Mouse (Mus musculus) neural tube, embryonic 15.5 days (tissue): ENCODE results near the gene Calhm1. TPM values are rescaled to one million over a fixed set of nuclear protein-coding genes. Genes with fewer than 3 reads are reported as not detected.

Experiments
- ATAC-seq: fragments of 200-750 bp; cut with Nextera tagmentation; 2 replicates; pipeline ENCODE4 v1.8.0; 2017; ENCODE audit warnings: mild to moderate bottlenecking, moderate TSS enrichment, moderate library complexity; ENCODE audit not compliant: low FRiP score
- H3K27ac ChIP-seq: fragments of 300-500 bp; sonication (generic); replicated peaks from 2 replicates; pipeline ENCODE4 v1.5.1; 2015; ENCODE audit warnings: mild to moderate bottlenecking, inconsistent platforms
- H3K27me3 ChIP-seq: fragments of 300-500 bp; sonication (generic); replicated peaks from 2 replicates; pipeline ENCODE4 v1.6.1; 2015; ENCODE audit warnings: inconsistent platforms
- H3K36me3 ChIP-seq: fragments of 300-500 bp; sonication (generic); 2 replicates; pipeline ENCODE4 v1.6.1; 2015; ENCODE audit warnings: inconsistent platforms
- H3K4me1 ChIP-seq: fragments of 300-500 bp; sonication (generic); 2 replicates; pipeline ENCODE4 v1.6.1; 2015; ENCODE audit warnings: inconsistent platforms
- H3K4me2 ChIP-seq: fragments of 300-500 bp; sonication (generic); 2 replicates; pipeline ENCODE4 v1.6.1; 2015; ENCODE audit warnings: inconsistent platforms, mild to moderate bottlenecking, moderate library complexity
- H3K4me3 ChIP-seq: fragments of 300-500 bp; sonication (generic); replicated peaks from 2 replicates; pipeline ENCODE4 v1.5.1; 2015; ENCODE audit warnings: mild to moderate bottlenecking, inconsistent platforms
- H3K9ac ChIP-seq: fragments of 300-500 bp; sonication (generic); replicated peaks from 2 replicates; pipeline ENCODE4 v1.6.1; 2015; ENCODE audit warnings: mild to moderate bottlenecking, inconsistent platforms
- H3K9me3 ChIP-seq: fragments of 300-500 bp; sonication (generic); replicated peaks from 2 replicates; pipeline ENCODE4 v1.6.1; 2016; ENCODE audit warnings: inconsistent platforms
- WGBS: fragments of 180-500 bp; shearing (Covaris S2); methylation state at CpG from one replicate; pipeline ENCODE4 v1.1.7; 2015; ENCODE audit warnings: mixed read lengths; 5-methylcytosine and 5-hydroxymethylcytosine counted together
- polyA plus RNA-seq: library from polyadenylated mRNA; unstranded; fragments of >200 nt; fragmentation: Nextera tagmentation; extraction: Ambion mirVana; gene quantifications from 2 replicates; pipeline ENCODE4 v1.2.1, GENCODE M21; 2015

Calhm1 gene
- polyA plus RNA-seq, 1 experiment from 2014 or later = not detected

GRCm38 (mm10) chr19:47130551-47131125, 13.4 kb downstream of the Calhm1 start:
- no peak for ATAC-seq
- Histone ChIP-seq H3K9ac (no peak overlapping the region), H3K27ac (no peak overlapping the region), H3K27me3 (no peaks in the 10 kb centered on the region), H3K36me3 (peaks cover 69% of the 10 kb centered on the region), H3K4me3 (no peak overlapping the region), H3K9me3 (no peaks in the 10 kb centered on the region), H3K4me1 (no peaks in the 10 kb centered on the region), H3K4me2 (no peak overlapping the region)
- WGBS = 96% methylated on average over 15 of the region's 15 CpGs

DNA sequence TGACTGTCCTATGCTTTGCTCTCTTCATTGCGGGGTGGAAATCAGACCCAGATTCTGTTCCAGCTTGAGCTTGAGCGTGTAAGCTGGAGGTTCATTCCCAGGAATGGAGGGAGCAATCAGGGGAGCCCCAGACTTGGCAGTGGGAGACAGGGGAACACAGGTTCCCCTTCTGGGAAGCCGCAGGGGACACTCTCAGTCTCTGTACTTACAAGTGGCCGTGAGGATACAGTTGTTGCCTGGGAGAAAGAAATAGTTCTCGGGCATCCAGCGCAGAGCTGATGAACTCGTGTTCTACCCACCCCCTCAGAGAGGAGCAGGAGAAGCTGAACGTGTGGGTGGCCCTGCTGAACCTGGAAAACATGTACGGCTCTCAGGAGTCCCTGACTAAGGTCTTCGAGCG, 15.2 kb downstream of the Calhm1 start:
- H3K4me2 ChIP-seq = no peak overlapping the region
- H3K4me1 ChIP-seq = no peaks in the 10 kb centered on the region
- ATAC-seq = no peak
- H3K27me3 ChIP-seq = no peaks in the 10 kb centered on the region
- no peaks in the 10 kb centered on the region for H3K9me3 ChIP-seq
- H3K36me3 ChIP-seq = peaks cover 85% of the 10 kb centered on the region
- no peak overlapping the region for H3K9ac ChIP-seq
- no peak overlapping the region for H3K27ac ChIP-seq
- 94% methylated on average over 11 of the region's 11 CpGs for WGBS
- no peak overlapping the region for H3K4me3 ChIP-seq

DNA sequence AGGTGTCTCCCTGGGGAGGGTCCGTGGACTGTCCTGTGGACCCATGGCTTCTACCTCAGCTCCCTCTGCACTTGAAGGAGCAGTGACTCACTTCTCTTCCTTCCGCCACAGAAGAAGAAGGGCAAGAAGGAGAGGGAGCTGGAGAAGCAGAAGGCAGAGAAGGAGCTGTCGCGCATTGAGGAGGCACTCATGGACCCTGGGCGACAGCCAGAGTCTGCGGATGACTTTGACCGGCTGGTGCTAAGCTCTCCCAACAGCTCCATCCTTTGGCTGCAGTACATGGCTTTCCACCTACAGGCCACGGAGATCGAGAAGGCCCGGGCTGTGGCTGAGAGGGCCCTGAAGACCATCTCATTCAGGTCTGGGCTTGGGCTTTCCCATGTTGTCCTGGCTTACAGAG, 15.9 kb downstream of the Calhm1 start:
- Histone ChIP-seq H3K9ac (no peak overlapping the region), H3K4me3 (no peak overlapping the region), H3K27ac (no peak overlapping the region), H3K4me1 (no peaks in the 10 kb centered on the region), H3K27me3 (no peaks in the 10 kb centered on the region), H3K36me3 (peaks cover 83% of the 10 kb centered on the region), H3K9me3 (no peaks in the 10 kb centered on the region), H3K4me2 (no peak overlapping the region)
- ATAC-seq = no peak
- 96% methylated on average over 9 of the region's 10 CpGs for WGBS

DNA sequence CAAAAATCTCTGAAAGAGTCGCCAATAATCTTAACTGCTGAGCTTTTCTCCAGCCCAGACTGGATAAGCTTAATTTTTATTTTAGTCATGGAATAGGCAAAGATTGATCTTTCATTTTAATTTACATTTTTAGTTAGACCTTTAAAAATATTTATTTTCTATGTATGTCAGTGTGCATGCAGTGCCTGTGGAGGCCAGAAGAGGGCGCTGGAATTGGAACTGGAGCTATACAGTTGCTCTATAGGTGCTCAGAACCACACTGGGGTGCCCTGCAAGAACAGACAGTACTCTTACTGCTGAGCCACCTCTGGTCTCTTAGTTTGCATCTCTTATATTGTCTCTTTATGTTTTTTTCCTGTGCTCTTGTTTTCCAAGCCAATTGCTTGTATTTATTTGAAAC, 21.3 kb downstream of the Calhm1 start:
- 27% methylated on average over 2 of the region's 2 CpGs for WGBS
- Histone ChIP-seq H3K4me2 (no peak overlapping the region), H3K4me3 (no peak overlapping the region), H3K27ac (no peak overlapping the region), H3K9ac (no peak overlapping the region), H3K4me1 (no peaks in the 10 kb centered on the region), H3K9me3 (no peaks in the 10 kb centered on the region), H3K27me3 (no peaks in the 10 kb centered on the region), H3K36me3 (peaks cover 73% of the 10 kb centered on the region)
- no peak for ATAC-seq

DNA sequence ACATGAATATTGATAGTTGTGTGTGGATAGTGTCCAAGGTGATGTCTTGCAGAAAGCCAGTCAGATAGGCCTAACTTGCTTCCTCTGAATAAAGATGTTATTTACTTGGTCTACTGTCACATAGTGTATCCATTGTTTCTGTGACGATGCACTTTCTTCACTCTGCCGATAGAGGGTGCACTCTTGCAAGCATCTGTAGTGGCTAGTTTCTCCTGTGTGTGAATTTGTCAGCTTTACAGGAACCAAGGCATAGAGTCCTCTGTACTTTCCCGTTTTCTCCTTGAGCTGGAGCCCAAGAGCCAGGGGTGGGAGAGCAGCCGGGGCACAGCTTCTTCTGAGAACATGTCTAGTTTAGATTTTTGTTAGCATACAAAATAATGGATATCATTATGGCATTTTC, 23.0 kb downstream of the Calhm1 start:
- no peaks in the 10 kb centered on the region for H3K27me3 ChIP-seq
- H3K9me3 ChIP-seq = no peaks in the 10 kb centered on the region
- no peak overlapping the region for H3K4me3 ChIP-seq
- no peak overlapping the region for H3K4me2 ChIP-seq
- no peak overlapping the region for H3K27ac ChIP-seq
- no peaks in the 10 kb centered on the region for H3K4me1 ChIP-seq
- 48% methylated on average over 4 of the region's 4 CpGs for WGBS
- H3K36me3 ChIP-seq = peaks cover 73% of the 10 kb centered on the region
- no peak overlapping the region for H3K9ac ChIP-seq
- ATAC-seq = no peak

DNA sequence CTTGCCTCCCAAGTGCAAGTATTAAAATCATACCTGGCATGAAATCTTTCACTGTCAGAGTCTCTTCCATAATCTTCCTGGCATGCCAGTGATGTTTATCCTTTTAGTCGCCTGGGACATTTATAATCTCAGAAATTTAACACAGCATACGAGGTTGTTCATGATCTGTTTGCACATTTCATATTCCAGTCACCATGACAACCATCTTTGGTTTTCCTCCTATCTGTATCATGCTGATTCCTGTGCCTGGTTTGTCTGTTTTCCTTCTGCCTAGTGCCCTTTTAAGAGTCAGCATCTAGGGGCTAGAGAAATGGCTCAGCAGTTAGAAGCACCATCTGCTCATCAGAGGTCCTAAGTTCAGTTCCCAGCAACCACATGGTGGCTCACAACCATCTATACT, 25.4 kb downstream of the Calhm1 start:
- H3K4me3 ChIP-seq = no peak overlapping the region
- peaks cover 74% of the 10 kb centered on the region for H3K36me3 ChIP-seq
- 86% methylated on average over 2 of the region's 2 CpGs for WGBS
- H3K4me1 ChIP-seq = no peaks in the 10 kb centered on the region
- no peak overlapping the region for H3K9ac ChIP-seq
- no peaks in the 10 kb centered on the region for H3K9me3 ChIP-seq
- ATAC-seq = no peak
- no peak overlapping the region for H3K4me2 ChIP-seq
- no peak overlapping the region for H3K27ac ChIP-seq
- H3K27me3 ChIP-seq = no peaks in the 10 kb centered on the region

GRCm38 (mm10) chr19:47104641-47105271, 39.3 kb downstream of the Calhm1 start:
- Histone ChIP-seq H3K9me3 (no peaks in the 10 kb centered on the region), H3K27ac (no peak overlapping the region), H3K4me3 (no peak overlapping the region), H3K4me2 (no peak overlapping the region), H3K4me1 (no peaks in the 10 kb centered on the region), H3K36me3 (peaks cover 99% of the 10 kb centered on the region), H3K27me3 (no peaks in the 10 kb centered on the region), H3K9ac (no peak overlapping the region)
- ATAC-seq = no peak
- 93% methylated on average over 9 of the region's 9 CpGs for WGBS

DNA sequence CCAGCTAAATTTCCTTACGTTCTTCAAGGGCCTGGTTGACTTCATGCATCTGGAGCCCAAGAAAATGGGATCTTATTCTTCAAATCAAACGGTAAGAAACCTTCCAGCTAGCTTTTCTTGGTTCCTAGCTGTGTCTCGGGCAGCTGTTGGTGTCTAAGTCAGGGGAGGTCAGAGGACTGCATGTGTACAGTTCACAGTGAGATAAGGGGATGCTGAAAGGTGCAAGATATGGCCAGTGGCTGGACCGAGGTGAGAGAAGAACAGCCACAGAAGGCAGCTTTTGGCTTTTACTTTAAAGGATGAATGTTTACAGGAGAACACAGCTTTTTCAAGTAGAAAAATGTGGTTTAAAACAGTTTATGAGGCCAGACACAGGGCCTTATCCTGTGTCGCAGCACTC, 43.0 kb downstream of the Calhm1 start:
- WGBS = 96% methylated on average over 5 of the region's 5 CpGs

More for the DNA sequence above, 43.0 kb downstream of the Calhm1 start:
- no peaks in the 10 kb centered on the region for H3K4me1 ChIP-seq
- H3K9ac ChIP-seq = no peak overlapping the region
- H3K4me2 ChIP-seq = no peak overlapping the region
- ATAC-seq = no peak
- peaks cover 99% of the 10 kb centered on the region for H3K36me3 ChIP-seq
- no peaks in the 10 kb centered on the region for H3K9me3 ChIP-seq
- no peak overlapping the region for H3K27ac ChIP-seq
- no peaks in the 10 kb centered on the region for H3K27me3 ChIP-seq
- H3K4me3 ChIP-seq = no peak overlapping the region

Other genes with a start within 250 kb of the Calhm1 start
- gene Ina, start 129.6 kb downstream of the Calhm1 start, polyA plus RNA-seq = 385 and 491 TPM in 2 replicates
- 72.1 and 78.5 TPM in 2 replicates for gene Nt5c2, start 129.1 kb downstream of the Calhm1 start, polyA plus RNA-seq
- gene Pcgf6, start 93.3 kb downstream of the Calhm1 start, polyA plus RNA-seq = 31.0 and 34.5 TPM in 2 replicates
- 4.9 and 5.6 TPM in 2 replicates for gene Taf5, start 76.5 kb downstream of the Calhm1 start, polyA plus RNA-seq
- 1,500 and 1,925 TPM in 2 replicates for gene Usmg5, start 53.6 kb downstream of the Calhm1 start, polyA plus RNA-seq
- gene Pdcd11, start 53.5 kb downstream of the Calhm1 start, polyA plus RNA-seq = 4.8 and 5.7 TPM in 2 replicates
- gene Calhm2, start 6.0 kb downstream of the Calhm1 start, polyA plus RNA-seq = 1.3 and 3.0 TPM in 2 replicates
- gene Calhm3, start 13.5 kb upstream of the Calhm1 start, polyA plus RNA-seq = 0.18 TPM in 1 of 2 replicates, not detected in the other
- 13.7 and 15.4 TPM in 2 replicates for gene Neurl1a, start 34.6 kb upstream of the Calhm1 start, polyA plus RNA-seq